Mouse (Mus musculus) heart, adult 11 months (tissue): ENCODE data around the gene Gpc3.
A peak's percentile ranks its signal among the peaks of the same experiment; 100 is the strongest.

Source experiments
- DNase-seq: peaks from one replicate; pipeline ENCODE4 v3.0.0; 2022

Gpc3 gene

GRCm38 (mm10) chrX:52613328-52614030, at the start of gene Gpc3:
Gpc3 (minus strand) TSS chrX:52613950.
- DNase-seq: peak; percentile 88

- DNase-seq: no peak
Observed at GRCm38 (mm10) chrX:52651975-52652374, 38.2 kb upstream of the Gpc3 start.

DNA sequence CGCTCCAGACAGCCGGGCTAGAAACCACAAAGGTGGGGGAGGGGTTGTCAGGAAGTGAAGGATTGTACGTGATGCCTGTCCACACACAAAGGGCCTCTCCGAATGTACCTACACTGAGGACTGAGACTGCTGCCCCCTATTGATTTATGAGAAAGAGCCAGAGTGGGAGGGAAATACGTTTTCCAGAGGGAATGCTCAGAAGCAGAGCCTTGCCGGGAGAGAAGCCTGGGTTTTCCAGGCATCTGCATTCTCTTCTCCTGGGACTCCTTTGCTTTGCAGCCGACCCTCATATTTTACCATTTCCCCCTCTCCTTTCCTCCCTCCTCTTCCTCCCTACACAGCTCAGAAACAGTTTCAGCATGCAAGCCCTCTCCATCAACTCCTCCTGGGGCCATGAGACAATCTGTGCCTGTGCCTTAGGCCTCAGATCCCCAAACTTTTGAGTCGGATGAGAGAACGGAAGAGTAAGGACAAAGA, 37.8 kb upstream of the Gpc3 start:
- no peak for DNase-seq

DNA sequence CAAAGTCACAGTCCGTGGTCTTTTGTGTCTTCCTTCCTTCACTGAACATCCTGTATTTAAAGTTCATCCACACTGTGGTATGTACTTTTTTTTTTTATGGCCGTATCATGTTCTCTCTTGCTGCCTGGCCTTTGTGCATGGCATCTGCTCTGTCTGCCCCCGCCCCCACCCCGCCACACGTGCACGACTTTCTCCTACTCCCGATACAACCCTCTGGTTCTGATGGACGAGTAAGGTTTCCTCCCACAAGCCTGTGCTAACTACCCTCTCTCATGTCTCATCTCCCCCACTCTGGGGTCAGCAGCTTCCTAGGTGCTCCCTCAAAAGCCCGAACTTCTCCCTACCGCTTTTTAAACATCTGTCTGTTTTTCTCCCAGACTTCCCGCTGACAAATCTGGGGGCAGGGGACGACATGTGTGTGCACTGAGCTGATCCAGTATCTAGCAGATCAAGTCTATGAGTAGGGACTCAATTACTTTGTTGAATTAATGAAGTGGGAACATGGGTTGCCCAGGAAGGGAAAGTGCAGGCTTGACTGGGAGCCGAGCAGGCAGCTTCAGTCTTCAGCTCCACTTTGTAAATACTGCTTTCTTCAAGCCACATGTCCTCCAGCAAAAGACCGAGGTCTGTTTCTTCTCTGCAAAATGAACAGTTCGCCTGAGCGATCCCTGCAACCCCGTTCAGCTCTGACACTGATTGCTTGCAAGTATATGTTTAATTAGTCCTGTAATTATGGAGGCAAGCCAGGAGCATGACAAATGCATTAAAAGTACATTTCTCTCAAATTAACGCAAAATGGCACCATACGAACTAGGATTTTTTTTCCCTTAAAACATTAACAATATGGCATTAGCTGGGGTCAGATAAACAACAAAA, 35.4 kb upstream of the Gpc3 start:
- DNase-seq: no peak

GRCm38 (mm10) chrX:52644393-52644792, 30.6 kb upstream of the Gpc3 start:
- DNase-seq: no peak

DNA sequence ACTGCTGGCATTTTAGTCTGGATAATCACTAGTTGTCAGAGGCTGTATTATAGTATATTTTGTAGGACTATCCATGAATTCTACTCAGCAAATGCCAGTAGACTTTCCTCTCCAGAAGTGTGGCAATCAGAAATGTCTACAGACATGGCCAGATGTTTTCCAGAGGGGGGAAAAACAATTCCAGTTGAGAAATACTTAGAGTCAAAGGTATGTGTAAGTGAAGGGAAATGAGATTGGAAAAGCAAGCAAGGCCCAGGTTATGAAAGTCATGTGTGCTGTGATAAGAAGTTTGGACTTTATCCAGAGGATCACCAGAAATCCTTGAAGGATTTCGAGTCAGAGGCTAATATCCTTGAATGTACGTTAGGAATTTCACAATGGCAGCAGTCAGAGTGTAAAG, 29.6 kb upstream of the Gpc3 start:
- DNase-seq: no peak

- no peak for DNase-seq
Observed at GRCm38 (mm10) chrX:52642126-52642525, 28.4 kb upstream of the Gpc3 start.

DNA sequence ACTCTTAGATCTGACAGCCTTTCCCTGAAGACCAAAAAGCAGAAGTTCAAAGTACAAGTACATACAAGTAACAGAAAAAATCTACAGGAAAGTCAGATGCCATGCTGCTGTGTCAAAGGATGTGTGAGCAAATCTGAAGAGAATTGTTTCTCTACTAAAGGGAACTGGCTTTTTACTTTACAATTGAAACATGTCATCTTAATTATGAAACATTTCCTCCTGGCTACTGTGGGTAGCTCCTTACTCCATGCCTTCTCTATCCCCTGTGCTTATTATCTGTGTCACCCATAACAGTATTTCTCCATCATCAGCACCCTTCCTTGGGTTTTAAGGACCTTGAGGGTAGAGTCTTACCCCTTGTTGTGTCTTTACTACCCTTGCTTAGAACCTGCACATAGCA, 23.7 kb upstream of the Gpc3 start:
- no peak for DNase-seq

DNA sequence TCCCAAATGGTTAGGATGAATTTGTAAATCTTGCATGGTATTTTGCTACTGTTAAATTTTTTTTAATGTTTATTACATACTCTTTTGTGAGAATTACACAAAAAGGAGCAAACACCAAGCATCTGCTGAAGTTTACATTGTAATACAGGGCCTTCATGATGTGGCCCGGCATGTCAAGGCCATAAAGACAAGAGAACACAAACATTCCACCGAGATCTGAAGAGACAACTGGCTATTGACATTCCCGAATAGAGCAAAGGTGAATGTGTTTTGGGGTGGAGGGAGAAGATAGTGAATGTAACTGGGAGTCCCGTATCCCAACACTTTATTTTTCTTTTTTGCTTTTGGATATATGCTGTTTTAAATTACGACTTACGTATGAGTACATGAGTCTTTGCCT, 20.2 kb upstream of the Gpc3 start:
- DNase-seq: no peak

- DNase-seq: no peak
Observed at GRCm38 (mm10) chrX:52632688-52633324, 19.1 kb upstream of the Gpc3 start.

- no peak for DNase-seq
Observed at GRCm38 (mm10) chrX:52626963-52627716, 13.4 kb upstream of the Gpc3 start.

GRCm38 (mm10) chrX:52617813-52618212, 4.1 kb upstream of the Gpc3 start:
- no peak for DNase-seq

- no peak for DNase-seq
Observed at GRCm38 (mm10) chrX:52616152-52616551, 2.4 kb upstream of the Gpc3 start.

DNA sequence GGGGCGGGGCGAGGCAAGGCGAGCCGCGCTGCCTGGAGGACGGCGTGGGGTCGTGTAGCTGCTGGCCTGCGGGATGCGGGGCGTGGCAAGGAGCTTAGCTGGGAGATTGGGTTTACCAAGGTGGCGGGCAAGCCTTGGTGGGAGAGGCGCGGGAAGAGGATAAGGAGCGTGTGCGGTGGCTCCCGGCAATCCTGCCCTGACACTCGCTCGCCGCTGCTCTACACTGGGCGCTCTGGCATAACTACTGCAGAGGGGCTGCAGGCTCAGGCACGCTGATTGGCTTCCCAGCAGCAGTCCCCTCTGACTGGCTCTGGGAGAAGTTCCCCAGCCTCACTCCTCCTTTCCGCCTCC, 256 bp upstream of the Gpc3 start:
- no peak for DNase-seq

DNA sequence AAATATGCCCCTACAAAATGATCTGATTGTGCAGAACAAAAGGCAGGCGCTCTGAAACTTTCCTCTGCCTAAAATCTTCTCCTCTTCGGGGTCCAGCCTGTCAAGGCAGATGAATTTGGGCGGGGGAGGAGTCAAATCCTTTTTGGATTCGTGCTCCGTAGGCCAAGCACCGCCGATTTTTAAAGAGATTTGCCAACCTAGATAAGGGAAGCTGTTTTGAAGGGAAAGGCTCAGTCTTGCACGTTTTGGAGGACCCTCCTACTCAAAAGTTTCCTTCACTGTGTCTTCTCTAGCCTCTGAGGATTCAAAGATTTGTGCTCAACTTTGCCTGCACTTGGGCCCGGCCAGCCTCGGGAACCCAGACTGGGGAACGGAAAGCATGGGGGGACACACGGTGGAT, 944 bp downstream of the Gpc3 start:
- DNase-seq: no peak

DNA sequence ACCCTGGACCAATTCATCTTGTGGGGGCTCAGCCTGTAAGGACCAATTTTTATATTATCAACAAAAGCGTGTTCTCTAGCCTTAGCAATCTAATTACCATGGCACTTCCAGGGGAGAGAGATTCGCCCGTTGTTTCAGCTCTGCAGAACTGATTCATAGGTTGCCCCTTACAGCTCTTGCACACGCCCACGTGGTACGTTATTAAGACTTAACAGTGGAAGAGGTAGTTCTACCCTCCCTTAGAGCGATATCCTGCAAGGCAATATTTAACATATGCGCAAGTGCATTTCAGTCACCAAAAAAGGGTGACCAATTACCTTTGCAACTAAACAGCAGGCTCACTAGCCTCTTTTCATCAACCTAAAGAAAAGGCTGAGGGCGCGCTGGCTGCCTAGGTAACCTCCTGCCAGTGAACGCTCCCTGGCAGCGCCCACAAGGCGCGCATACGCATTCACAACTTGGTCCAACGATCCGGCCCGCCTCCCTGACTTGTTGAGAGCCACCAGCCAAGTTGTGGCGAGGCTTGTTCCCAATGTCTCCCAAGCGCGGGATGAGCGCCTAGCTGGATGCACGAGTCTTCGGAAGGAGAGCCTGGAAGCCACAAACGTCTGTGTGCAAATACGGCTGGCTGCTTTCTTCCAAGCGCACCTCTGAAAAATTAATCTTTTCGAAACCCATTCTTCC, 1.6 kb downstream of the Gpc3 start:
- no peak for DNase-seq

DNA sequence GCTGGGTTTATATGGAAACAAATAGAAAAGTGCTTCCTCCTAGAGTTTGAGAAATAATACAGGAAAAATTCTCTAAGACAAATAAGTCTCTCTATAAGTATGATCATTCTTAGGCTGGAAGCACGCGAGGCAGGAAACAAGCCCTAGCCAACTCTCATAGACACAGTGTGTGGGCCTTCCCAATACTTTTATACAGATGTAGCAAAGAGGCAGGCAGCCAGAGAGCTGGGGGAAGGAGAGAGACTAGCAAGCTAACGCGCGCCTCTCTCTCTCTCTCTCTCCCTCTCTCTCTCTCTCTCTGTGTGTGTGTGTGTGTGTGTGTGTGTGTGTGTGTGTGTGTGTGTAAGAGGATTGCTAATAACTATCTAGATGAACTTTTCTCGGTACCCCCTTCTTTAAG, 2.2 kb downstream of the Gpc3 start:
- DNase-seq: no peak

DNA sequence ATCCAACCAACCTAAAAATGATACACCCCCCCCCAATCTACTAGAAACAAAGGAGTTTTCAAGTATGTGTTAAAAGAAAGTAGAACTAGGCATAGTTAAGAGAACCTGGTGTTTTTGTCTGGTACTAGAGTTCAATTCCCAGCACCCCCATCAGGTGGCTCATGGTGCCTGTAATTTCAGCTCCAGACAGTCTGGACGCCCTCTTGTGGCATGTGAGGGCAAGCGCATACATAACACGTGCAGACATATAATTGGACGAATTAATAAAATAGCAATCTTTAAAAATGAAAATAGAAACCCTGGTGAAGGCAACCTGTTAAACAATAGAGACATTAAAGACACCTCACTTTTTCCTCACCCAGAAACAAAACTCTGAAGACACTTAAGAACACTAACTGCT, 10.6 kb downstream of the Gpc3 start:
- DNase-seq: no peak

DNA sequence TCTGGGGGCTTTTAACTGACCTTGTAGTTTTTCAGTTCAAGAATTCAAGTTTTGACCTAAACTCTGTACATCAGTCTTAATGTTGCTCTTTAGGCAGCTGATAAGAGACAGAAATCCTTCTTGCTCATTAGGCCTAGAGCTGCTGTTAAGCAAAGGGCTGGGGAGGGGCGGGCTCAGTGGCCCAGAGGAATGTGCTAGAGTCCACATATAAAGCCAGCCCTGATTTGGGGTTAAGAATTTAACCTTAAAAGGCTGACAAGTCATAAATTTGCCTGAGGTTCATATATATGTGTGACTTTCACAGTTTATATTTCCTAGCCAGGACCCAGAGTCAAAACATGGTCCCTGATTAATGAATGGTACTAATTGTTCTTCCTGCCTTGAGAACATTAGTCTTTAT, 14.5 kb downstream of the Gpc3 start:
- DNase-seq: no peak

DNA sequence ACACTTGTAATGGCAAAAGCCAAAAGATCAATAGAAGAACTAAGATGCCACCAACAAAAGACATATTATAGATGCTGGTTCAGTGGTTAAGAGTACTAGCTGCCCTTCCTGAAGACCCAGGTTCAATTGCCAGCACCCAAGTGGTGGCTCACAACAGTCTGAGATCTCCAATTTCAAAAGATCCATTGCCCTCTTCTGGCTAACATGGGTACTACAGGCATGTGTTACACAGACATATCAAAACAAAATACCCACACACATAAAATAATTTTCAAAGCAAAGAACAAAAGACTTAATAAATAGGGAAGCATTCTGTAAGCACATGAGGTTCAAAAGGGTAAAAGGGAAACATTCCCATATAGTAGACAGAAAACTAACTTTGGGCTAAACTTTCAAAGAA, 26.1 kb downstream of the Gpc3 start:
- no peak for DNase-seq

GRCm38 (mm10) chrX:52559995-52560394, 53.8 kb downstream of the Gpc3 start:
- DNase-seq: no peak

- DNase-seq: no peak
Observed at GRCm38 (mm10) chrX:52558526-52558925, 55.2 kb downstream of the Gpc3 start.

DNA sequence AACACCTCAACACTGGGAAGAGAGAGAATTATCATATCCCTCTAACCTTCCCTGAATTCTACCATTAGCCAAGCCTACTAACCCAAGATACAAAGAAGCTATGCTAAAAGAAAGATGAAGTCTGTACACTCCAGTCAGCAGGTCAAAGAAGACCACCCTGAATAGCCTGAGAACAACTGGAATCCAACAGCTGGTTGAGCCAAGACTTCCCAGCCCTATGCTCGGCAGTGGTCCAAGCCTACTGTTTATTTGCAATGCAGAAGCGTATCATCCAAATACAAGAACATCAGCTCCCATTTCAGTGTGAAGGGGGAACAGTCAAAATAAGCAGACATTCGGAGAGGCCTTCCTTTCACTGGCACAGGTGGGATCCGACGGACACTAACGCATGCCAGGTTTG, 56.3 kb downstream of the Gpc3 start:
- DNase-seq: no peak
